Mouse (Mus musculus): Measurements from ENCODE around the gene Vps33b. TPM values are rescaled to one million over a fixed set of nuclear protein-coding genes. Genes with fewer than 3 reads are reported as not detected.

Vps33b gene
- polyA plus RNA-seq (2017; shearing (Covaris generic)), result 10 to 100 TPM; 42.2 to 68.2 TPM

GRCm38 (mm10) chr7:80268897-80269750 lies at the start of gene Vps33b:
Gene Vps33b, plus strand, starts transcription at chr7:80269649.

GRCm38 (mm10) chr7:80232489-80233029 lies 36.9 kb upstream of the Vps33b start, which contains the start of the genes Cib1 and Gdpgp1:
Gene Cib1, minus strand, starts transcription at chr7:80232813.
Gene Gdpgp1, plus strand, starts transcription at chr7:80232865.

GRCm38 (mm10) chr7:80246148-80246721 lies 23.2 kb upstream of the Vps33b start, which contains the start of gene Ttll13:
Gene Ttll13, plus strand, starts transcription at chr7:80246376.

GRCm38 (mm10) chr7:80260625-80261371 lies 8.7 kb upstream of the Vps33b start, which contains the start of gene Ngrn:
Gene Ngrn, plus strand, starts transcription at chr7:80261215.

DNA sequence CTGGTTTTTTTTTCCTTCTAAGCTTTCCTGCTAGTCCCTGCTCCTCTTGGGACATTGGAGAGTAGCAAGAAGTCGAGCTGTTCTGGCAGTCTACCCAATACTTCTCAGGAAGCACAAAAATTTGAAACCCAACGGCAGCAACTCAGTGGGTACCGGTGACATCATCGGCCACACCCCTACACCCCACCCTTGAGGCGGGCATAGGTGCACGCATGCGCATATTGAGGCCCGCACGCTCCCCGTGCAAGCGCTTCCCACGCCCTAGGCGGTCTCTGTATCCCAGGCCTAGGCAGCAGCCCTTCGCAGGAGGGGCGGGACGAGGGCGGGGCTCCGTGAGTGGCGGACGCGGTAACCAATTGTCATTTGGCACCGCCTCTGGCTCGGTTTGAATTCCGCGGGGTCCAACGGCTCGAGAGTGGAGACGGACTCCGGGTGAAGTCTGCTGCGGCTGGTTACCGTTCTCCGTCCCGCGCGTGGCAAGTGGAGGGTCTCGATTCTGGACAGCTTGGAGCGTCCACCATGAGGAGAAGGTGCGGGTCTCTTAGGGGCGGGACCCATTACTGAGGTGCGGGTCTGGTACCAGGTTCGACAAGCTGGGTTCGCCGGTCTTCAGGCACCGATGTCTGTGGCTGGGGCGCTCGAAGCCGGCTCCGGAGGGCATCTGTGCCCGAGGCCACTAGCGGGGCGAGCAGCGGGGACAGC lies 24.8 kb downstream of the Vps33b start, which contains the start of gene Prc1:
Prc1 (plus strand) TSS at position 389 of the 702 bp plus-strand sequence.

GRCm38 (mm10) chr7:80324043-80324815 lies 54.8 kb downstream of the Vps33b start, which contains the start of gene Rccd1:
Gene Rccd1, minus strand, starts transcription at chr7:80324454.

GRCm38 (mm10) chr7:80340793-80341192 lies 71.3 kb downstream of the Vps33b start, which contains the start of gene Unc45a:
Gene Unc45a, minus strand, starts transcription at chr7:80341005.

Other genes starting within 250 kb of the Vps33b start
- 10 to 100 TPM; 12.1 to 22.7 TPM for gene Zfp710, start 244.8 kb upstream of the Vps33b start, polyA plus RNA-seq (2017; shearing (Covaris generic))
- 10 to 100 TPM; 54.1 to 84.7 TPM for gene Idh2, start 154.3 kb upstream of the Vps33b start, polyA plus RNA-seq (2017; shearing (Covaris generic))
- gene Sema4b, start 82.8 kb upstream of the Vps33b start, polyA plus RNA-seq (2017; shearing (Covaris generic)), result 10 to 100 TPM; 22.0 to 23.2 TPM
- 100 to 1,000 TPM; 139 to 161 TPM for gene Cib1, start 36.8 kb upstream of the Vps33b start, polyA plus RNA-seq (2017; shearing (Covaris generic))
- 10 to 100 TPM in 1 of 2 experiments, 1 to 10 TPM in 1; 9.2 to 13.3 TPM for gene Gdpgp1, start 36.8 kb upstream of the Vps33b start, polyA plus RNA-seq (2017; shearing (Covaris generic))
- 1 to 10 TPM in 1 of 2 experiments, under 1 TPM in 1; 0.59 to 5.8 TPM for gene Ttll13, start 23.3 kb upstream of the Vps33b start, polyA plus RNA-seq (2017; shearing (Covaris generic))
- gene Ngrn, start 8.4 kb upstream of the Vps33b start, polyA plus RNA-seq (2017; shearing (Covaris generic)), result 10 to 100 TPM; 47.2 to 59.6 TPM
- gene Prc1, start 24.8 kb downstream of the Vps33b start, polyA plus RNA-seq (2017; shearing (Covaris generic)), result 10 to 100 TPM in 1 of 2 experiments, 1 to 10 TPM in 1; 7.8 to 12.8 TPM
- gene Rccd1, start 54.8 kb downstream of the Vps33b start, polyA plus RNA-seq (2017; shearing (Covaris generic)), result 10 to 100 TPM; 24.7 to 27.3 TPM
- gene Unc45a, start 71.4 kb downstream of the Vps33b start, polyA plus RNA-seq (2017; shearing (Covaris generic)), result 10 to 100 TPM; 74.5 to 78.7 TPM
- gene Hddc3, start 73.5 kb downstream of the Vps33b start, polyA plus RNA-seq (2017; shearing (Covaris generic)), result 10 to 100 TPM in 1 of 2 experiments, 1 to 10 TPM in 1; 6.5 to 11.6 TPM
- gene Man2a2, start 101.7 kb downstream of the Vps33b start, polyA plus RNA-seq (2017; shearing (Covaris generic)), result 10 to 100 TPM; 50.0 to 65.1 TPM
- 1 to 10 TPM in 1 of 2 experiments, under 1 TPM in 1; 0.58 to 3.5 TPM for gene Fes, start 118.3 kb downstream of the Vps33b start, polyA plus RNA-seq (2017; shearing (Covaris generic))
- gene Furin, start 135.8 kb downstream of the Vps33b start, polyA plus RNA-seq (2017; shearing (Covaris generic)), result 10 to 100 TPM; 52.1 to 53.9 TPM

Measured in inflammation-experienced regulatory T-cells (primary cell).